Mouse (Mus musculus): Measurements from ENCODE around the gene Krit1. TPM values are rescaled to one million over a fixed set of nuclear protein-coding genes. Genes with fewer than 3 reads are reported as not detected.
"Not testable (repeated sequence)": the region's sequence is repeated elsewhere in the genome, so short reads cannot be mapped to it uniquely, and the experiment has no call there.

Krit1 gene
- total RNA-seq (2021), result 10 to 100 TPM; 43.7 to 52.4 TPM
- long read RNA-seq, experiment 1, partial matches to known transcripts, result 1 of 33 reads
- long read RNA-seq, experiment 1, other reads (novel, unspliced or antisense), result 28 of 33 reads
- long read RNA-seq, experiment 2, transcript Krit1-201 (17 exons, 2,930 nt), result major isoform, 6 of 54 reads
- long read RNA-seq, experiment 2, partial matches to known transcripts, result 8 of 54 reads
- long read RNA-seq, experiment 2, other reads (novel, unspliced or antisense), result 39 of 54 reads

- DNase-seq (ENCODE audit: low spot score in 2 of 2), result peak; percentile 86 to 91
These were observed at the start of gene Krit1, which contains the start of gene Ankib1 for GRCm38 (mm10) chr5:3802433-3803291. TSS of gene Krit1 (plus strand) at chr5:3803184. TSS of gene Ankib1 (minus strand) at chr5:3802925.

DNA sequence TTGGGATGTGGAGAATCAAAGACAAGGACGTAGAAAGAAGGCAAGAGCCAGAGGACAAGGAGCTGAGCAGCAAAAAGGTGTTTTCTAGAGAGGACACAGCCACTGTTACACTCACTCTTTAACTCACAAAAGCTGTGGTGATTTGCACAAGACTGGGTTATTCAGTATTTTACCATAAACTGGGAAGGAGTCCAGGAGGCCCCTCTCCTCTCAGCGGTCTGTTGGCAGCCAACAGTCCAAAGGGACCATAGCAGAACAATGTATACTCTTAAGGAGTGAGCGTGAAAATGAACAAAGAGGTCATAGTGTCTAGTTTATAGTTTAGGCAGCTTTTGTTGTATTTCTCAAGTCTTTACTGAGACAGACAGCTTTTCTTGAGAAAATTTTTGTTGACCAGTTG is 31.5 kb upstream of the Krit1 start:
- no peak for DNase-seq (ENCODE audit: low spot score in 2 of 2)

DNA sequence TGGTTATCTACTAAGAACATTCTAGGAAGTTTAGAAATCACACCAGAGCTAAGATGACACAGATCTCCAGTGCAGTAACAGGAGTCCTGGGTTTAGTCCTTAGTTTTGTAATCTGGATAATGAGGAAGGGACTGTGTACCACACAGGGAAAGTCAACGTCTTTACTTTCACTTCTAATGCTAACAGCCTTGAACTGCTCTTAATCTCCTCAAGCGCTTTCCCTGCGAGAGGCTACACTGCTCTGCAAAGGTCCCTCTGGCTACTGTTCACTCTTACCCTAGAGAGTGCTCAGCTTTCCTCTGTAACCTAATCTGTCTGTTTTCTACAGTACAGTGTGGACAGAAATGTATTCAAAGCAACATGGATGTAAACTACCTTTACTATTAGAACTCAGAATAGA is 31.0 kb upstream of the Krit1 start:
- no peak for DNase-seq (ENCODE audit: low spot score in 2 of 2)

GRCm38 (mm10) chr5:3782670-3783069 is 20.3 kb upstream of the Krit1 start:
- DNase-seq (ENCODE audit: low spot score in 2 of 2), result no peak

DNA sequence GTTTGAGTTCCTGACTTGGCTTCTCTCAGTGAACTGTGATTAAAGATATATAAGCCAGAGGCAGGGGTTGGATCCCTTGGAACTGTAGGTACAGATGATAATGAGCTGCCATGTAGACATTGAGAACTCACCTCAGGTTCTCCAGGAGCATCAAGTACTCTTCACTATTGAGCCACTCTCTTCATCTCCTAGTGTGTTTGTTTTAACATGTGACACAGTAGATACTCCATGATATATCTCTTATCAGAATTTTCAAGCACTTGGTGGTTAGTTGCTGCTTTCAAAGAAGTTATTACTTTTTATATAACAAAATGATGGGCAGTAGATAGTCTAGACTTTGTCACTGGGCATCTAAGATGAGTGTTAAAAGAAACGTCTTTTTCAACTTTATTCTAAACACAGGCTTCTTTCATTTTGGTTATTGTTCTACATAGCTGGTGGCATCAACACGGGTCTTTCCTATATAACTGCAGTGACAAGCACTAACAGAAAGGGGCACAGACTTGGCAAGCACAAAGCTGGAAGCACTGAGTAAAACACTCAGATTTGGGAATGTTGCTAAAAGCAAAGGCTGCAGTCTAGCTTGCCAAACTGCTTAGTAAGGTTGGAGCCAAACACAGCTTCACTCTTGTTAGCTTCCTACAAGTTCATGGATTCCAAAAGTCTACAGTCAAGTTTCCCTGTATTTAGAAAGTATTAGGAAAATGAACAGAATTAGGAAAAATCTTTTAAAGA is 18.9 kb upstream of the Krit1 start:
- no peak for DNase-seq (ENCODE audit: low spot score in 2 of 2)

DNA sequence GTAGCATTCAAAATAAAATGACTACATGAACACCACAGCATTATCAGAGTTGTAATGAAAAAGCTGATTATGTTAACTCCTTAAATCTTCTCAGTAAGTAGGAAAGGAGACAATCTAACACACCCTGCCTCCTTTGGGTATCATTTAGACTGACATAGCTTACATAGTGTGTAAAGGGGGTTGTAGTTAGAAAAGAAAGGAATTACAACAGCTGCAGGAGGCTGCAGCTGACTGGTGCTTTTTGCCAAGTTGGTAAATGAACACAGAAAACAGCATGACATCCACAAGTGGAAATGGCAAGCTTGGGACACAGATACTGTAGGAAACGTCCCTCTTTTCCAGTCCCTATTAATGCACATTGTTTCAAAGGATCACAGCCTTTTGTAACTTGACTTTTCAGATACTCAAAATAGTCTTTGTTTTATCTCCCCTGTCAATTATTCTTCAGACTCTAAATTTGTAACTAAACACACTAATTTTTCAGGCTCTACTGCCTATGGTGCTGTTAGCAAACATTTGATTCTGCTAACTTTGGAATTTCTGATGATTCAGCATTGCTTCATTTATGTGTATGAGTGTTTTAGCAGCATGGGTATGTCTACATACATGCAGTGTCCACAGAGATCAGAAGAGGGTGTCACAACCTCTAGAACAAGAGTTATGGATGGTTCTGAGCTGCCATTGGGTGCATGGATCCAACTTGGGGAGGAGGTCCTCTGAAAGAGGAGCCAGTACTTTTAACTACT is 18.1 kb upstream of the Krit1 start:
- no peak for DNase-seq (ENCODE audit: low spot score in 2 of 2)

DNA sequence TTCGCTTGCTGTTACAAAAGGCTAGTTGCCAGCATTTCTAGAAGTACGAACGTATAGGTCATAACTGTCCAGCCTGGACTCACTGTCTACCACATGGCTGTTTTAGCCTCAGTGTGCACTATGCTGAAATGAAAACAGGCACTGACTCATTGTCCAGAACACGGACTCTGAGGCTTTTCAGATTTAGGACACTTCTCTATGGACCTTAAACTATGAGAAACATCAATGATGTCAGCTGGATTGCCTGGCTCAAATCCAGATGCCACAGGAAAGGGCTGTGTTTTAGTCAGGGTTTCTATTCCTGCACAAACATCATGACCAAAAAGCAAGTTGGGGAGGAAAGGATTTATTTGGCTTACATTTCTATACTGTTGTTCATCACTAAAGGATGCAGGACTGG is 15.4 kb upstream of the Krit1 start:
- DNase-seq (ENCODE audit: low spot score in 2 of 2), result peak; percentile 27 to 29

- DNase-seq (ENCODE audit: low spot score in 2 of 2), result no peak
These were observed 11.9 kb upstream of the Krit1 start for GRCm38 (mm10) chr5:3791048-3791447.

GRCm38 (mm10) chr5:3797101-3797500 is 5.9 kb upstream of the Krit1 start:
- not testable (repeated sequence) for DNase-seq (ENCODE audit: low spot score in 2 of 2)

DNA sequence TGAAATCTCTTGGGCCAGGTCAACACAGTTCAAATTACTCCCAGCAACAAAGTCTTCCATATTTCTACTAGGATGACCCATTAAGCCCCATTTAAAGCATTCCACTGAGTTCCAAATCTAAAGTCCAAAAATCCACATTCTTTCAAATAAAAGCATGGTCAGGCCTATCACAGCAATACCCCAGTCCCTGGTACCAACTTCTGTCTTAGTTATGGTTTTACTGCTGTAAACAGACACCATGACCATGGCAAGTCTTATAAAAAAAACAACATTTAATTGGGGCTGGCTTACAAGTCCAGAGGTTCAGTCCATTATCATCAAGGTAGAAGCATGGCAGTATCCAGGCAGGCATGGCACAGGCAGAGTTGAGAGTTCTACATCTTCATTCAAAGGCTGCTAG is 4.3 kb upstream of the Krit1 start:
- DNase-seq (ENCODE audit: low spot score in 2 of 2), result not testable (repeated sequence)

- DNase-seq (ENCODE audit: low spot score in 2 of 2), result no peak
These were observed 2.9 kb upstream of the Krit1 start for GRCm38 (mm10) chr5:3800041-3800440.

DNA sequence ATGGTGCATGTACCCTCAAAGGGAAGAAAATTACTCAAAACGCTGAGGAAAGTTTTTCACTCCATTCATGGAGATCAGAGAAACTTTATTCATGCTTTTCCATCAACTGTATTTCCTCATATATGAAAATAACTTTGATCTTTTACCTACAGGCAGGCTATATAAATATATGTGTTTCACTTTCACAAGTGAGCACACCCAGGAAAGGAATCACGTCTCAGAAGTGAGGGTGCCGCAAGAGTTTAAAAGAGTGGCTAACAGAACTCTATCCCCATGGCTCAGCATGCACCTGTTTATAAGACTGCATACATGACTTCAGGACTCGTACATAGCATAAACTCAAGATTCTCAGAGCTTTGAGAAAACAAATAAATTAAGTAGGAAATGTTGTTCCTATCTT is 2.1 kb upstream of the Krit1 start:
- no peak for DNase-seq (ENCODE audit: low spot score in 2 of 2)

DNA sequence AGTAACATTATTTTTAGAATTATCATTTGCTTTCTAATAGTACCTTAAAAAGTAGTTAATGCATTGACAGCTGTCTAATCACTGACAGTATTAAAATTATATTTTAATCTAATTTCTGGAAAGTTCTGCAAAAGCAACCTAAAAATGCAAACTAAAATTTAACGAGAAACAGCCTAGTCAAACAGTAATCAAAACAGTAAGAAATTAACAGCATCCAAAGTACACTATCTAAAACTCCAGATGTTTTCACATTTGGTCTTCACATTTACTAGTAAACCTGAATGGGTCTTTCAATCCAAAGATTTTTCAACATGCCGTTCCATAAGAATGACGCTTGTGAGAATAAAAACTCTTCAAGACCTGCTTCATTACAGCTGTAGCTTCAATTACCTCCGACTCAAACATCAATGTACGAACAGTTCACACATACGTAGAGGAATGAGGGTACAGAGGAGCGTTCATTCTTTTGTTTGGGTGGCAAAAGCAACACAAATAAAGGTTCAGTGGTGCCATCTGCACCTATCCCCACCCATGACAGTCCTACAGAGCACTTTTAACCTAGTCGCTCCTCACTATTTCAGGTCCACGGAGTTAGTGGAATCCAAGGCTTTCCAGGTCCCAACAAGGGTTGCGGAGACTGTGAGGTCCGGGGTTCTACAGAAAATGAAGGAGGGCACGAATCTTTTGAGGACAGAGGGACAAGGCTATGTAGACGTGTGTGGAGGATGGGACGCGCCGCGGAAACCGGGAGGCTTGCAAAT is 1.1 kb upstream of the Krit1 start:
- no peak for DNase-seq (ENCODE audit: low spot score in 2 of 2)

DNA sequence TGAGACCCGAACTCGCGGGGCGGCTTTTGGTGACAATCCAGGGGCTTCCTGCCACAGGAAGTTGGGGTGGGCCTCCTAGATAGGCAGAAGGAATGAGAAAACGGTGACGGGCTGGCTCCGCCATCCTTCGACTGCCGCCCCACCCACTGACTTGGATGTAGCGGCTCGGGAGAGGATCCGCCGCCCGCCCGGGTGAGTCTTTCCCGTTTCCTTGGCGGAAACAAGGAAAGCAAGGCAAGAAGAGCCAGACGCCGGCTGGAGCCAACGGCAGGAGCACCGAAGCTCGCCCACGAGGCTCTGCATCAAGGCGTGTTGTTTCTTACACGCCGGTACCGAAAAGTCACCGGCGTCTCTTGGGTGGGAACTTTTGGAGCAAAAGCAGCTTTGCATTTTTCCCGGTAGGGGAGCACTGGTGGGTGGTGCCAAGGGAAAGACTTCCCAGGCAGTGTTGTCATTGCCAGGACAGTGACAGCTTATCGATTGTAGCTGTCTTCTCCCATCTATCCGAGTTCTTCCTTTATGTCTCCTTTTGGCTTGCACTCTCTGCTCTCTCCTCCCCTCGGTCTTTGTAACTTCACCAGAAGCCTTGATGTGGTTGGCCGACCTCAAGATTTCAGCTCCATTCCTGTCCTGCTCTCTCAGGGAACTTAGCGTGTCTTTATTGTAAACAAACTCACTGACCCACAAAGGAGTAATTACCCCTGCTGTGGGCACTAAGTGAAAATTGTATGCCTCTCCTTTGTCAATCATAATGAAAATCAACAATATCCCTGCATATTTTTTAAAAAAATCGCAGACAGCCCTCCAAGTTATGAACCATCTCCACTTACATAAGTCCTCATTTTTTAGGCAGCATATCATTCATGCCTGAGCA is 545 bp downstream of the Krit1 start:
- no peak for DNase-seq (ENCODE audit: low spot score in 2 of 2)

DNA sequence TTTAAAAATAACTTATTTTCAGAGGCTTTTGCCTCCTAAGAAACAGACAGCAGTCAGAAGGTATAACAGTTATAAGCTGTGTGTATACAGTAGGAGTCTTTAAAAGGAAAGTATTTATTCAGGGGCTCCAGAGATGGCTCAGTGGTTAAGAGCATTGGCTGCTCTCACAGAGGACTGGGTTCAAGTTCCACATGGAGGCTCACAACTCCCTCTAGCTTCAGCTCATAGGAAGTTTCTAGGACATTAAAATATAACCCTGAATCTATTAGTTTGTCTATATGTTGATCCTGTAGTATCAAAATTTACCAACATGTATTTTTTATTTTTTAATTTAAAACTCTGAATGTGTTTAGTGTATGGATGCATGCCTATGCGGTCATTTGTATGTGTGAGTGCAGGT is 5.5 kb downstream of the Krit1 start:
- no peak for DNase-seq (ENCODE audit: low spot score in 2 of 2)

DNA sequence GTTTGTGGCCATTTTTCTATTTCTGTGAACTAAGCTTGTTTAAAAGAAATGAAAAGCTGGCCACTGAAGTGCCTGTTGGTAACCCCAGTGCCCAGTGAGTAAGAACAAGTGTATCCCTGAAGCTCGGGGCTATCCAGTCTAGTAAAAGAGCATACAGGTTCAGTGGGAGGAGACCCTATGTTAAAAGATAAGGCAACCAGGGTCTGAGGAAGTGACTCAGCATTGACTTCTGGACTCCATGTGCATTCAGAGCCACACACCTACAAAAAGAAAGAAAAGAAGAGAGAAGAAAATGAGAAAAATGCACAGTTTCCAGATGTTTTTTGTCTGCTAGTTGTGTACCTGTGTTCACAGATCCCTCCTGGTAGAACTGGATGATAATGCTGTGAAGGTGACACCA is 31.1 kb downstream of the Krit1 start:
- no peak for DNase-seq (ENCODE audit: low spot score in 2 of 2)

DNA sequence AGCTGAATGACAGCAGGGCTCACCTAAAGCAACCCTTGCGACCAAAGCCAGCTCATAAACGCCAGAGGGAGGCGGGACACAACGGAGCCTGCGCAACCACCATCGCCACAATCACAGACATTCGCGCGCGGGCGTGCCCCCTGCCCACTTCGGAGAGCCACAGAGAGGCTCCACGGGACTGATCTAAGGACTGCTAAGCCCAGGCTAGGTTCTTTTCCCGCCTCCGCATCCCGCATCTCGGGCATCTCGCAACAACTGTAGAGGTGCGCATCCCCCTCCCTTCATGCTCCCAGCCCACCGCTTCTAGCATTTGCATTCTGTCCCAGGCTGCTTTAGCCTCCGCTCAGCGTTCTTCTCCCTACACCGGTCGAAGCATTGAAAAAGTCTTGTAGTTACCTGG is 42.0 kb downstream of the Krit1 start, which contains the start of gene Lrrd1:
Gene Lrrd1 (plus strand): TSS at position 148 of the 400 bp plus-strand sequence.
- DNase-seq (ENCODE audit: low spot score in 2 of 2), result no peak

DNA sequence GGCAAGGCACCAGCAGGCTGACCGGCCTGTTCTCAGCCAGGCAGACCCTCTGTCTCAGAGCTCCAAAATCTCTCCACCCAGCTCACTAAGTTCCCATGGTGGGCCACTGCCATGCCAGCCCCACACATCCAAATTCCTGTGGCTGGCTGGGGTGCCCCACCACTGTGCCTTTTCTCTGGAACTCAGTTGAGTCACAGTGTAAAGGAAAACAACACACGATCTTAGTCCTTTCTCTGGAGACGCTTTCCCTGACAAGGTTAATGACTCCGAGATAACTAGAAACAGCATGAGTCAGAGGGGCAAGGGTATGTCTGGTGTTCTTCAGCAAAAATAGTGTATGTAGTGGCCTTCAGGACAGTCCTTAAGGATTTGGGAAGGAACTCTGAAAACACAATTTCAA is 67.2 kb downstream of the Krit1 start:
- no peak for DNase-seq (ENCODE audit: low spot score in 2 of 2)

- DNase-seq (ENCODE audit: low spot score in 2 of 2), result no peak
These were observed 69.4 kb downstream of the Krit1 start for GRCm38 (mm10) chr5:3872348-3872747.
